Mouse (Mus musculus): ENCODE measurements around the gene Atp11a.

Gene Atp11a

GRCm38 (mm10) chr8:12822892-12823291 is 66.1 kb downstream of the Atp11a start:
- DNase-seq (ENCODE audit: low spot score): no peak

DNA sequence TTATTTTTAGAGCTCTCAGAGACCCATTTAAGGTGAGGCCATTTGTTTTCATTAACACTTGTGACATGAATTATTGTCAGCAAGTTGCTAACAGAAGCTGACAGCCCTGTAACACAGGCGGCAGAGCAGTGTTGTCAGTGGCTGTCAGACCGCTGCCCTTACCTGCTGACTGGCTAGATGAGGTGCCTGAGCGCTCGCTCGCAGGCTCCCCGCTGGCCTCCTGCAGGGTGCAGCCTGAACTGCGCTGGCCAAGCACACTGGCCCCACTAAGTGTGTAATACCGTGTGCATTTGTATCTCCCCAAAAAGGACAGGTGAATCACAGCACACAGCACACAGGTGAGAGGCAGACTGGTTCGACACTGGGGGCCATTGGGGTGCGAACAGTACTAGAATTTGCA is 67.7 kb downstream of the Atp11a start:
- no peak for DNase-seq (ENCODE audit: low spot score)

DNA sequence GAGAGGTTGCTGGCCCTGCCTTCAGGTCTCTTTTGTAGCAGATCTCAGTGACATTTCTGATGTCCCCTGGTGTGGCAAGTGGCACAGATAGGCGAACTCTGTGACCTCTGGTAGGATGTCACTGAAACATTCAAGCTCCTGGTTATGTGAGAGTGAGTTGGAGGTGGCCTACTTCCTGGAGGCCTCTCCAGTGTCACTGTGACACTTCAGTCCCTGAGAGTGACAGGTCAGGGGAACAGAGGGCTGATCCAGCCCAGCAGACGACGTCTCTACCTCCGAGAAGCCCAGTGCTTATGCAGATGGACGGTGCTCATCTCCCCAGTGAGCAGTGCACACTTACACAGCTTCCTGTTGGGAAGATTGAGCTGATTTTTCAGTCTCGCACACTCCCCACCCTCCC is 68.4 kb downstream of the Atp11a start:
- no peak for DNase-seq (ENCODE audit: low spot score)

DNA sequence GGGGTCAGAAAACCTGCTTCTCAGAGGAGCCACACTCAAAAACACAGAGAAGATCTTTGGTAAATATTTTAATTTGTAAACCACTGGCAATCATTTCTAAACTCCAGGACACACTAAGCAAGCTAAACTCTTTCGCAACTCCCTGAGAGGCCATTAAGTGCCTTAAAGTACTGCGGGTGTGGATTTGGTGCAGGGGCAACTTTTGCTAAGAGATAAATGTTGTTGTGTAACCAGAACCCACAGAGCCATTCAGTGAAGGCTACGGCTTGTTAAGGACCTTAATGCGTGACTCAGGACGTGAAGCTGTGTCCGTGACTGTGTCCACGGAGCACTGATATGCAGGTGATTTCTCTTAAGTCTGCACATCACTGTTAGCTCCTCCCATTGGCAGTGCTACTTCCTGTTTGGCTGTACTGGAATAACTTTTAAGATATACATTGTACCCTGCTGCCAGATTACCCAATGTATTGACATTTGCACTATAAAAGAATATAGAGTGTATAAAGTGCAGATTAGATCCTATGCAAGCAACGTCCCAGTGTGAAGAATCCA is 68.9 kb downstream of the Atp11a start:
- DNase-seq (ENCODE audit: low spot score): no peak

DNA sequence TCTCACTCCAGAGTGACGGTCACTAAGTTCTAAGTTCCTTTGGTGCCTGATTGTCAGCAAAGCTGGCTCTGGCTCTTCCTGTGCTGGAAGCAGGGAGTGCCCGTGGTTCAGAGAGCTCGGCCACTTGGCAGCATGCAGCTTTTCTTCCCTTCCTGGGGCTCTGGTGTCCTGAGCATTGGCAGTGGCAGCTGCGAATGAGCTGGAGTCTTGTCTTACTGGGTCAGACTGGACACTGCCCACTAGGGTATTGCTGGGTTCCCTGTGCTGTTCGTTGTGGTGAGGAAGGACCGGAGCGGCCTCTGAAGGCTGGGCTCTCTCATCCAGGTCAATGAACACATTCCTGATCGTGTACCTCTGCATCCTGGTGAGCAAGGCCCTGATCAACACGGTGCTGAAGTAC is 70.3 kb downstream of the Atp11a start:
- DNase-seq (ENCODE audit: low spot score): no peak

DNA sequence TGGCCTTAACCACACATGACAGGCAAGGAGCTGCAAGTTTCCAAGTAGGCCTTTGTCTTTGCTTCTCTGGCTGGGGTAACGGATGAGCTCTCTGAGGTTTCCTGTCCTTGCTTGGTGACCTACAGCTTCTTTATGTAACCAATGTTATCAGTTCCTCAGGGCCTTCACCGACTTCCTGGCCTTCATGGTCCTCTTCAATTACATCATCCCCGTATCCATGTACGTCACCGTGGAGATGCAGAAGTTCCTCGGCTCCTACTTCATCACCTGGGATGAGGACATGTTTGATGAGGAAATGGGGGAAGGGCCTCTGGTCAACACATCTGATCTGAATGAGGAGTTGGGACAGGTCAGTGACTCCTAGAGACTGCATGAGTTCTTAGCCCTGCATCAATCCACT is 71.5 kb downstream of the Atp11a start:
- DNase-seq (ENCODE audit: low spot score): no peak

- no peak for DNase-seq (ENCODE audit: low spot score)
These were observed 72.6 kb downstream of the Atp11a start for GRCm38 (mm10) chr8:12829381-12829780.

- DNase-seq (ENCODE audit: low spot score): no peak
These were observed 75.1 kb downstream of the Atp11a start for GRCm38 (mm10) chr8:12831659-12832589.

DNA sequence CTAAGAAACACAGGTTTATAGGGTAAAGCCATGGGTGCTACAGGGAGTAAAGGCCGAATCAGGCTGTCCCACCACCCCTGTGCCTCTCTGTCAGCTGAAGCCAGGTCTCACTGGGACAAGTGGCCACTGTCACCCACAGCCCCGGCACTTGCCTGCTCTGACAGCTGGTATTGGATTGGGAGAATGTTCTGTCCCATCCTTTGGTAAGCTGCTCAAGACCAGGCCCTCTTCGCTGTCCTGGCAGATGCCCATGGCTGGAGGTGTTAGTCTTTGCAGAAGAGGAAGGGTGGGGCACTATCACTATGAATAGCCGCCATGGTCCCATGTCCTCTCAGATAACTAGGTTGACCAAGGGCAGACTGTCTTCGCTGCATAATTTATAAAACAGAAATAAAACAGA is 76.8 kb downstream of the Atp11a start:
- no peak for DNase-seq (ENCODE audit: low spot score)

DNA sequence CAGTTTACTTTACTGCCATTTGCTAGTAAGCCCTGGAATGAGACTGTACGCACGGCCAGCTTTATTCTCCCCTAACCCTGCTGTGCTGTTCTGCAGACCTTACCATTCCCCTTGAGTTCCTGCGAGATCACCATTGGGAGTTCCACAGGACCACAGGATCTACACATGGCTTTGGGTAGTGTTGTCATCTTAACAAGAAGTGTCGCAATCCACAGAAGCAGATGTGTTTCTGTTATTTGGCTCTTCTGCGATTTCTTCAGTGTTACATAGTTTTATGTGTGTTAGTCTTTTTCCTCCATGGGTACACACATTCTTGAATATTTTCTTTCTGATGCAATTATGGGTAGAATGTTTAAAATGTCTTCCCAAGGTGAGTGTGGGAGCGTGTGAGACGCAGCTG is 84.0 kb downstream of the Atp11a start:
- DNase-seq (ENCODE audit: low spot score): no peak

- DNase-seq (ENCODE audit: low spot score): no peak
These were observed 85.7 kb downstream of the Atp11a start for GRCm38 (mm10) chr8:12842342-12842995.

DNA sequence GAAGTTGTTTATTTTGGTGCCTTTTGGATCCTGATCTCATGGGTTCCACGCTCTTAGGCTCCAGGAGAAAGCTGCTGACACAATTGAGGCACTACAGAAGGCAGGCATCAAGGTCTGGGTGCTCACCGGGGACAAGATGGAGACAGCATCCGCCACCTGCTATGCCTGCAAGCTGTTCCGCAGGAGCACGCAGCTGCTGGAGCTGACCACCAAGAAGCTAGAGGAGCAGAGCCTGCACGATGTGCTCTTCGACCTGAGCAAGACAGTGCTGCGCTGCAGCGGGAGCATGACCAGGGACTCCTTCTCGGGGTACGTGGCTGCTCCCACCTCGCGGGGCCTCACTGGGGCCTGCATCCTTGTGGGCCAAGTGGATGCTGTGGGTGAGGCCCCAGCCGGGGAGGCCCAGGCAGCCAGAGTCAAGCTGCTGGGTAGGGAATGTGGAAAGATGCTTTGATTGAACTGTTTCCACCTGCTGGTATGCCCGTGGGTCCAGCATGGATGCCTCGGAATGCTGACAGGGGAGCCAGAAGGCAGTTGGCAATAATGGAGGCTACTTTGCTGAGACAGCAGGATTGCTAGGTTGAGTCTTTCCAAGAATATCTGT is 87.6 kb downstream of the Atp11a start:
- no peak for DNase-seq (ENCODE audit: low spot score)

DNA sequence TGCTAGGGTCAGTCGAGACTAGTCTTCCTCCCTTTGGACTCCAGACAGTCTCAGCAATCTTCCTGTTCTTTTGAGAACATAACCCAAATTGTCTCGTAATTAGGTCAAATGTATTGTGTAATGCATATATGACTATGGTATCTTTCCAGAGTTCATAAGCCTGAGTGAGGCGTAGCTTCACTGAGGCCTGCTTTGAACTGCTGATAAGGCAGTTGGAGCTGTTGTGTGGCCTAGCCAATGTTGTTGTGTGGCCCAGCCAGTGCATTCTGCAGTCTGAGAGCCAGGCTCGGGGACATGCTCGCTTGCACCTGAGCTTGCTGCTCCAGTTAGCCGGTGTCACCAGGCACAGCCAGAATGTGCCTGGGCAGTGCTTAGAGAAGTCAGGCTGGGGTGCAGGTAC is 89.6 kb downstream of the Atp11a start:
- no peak for DNase-seq (ENCODE audit: low spot score)

DNA sequence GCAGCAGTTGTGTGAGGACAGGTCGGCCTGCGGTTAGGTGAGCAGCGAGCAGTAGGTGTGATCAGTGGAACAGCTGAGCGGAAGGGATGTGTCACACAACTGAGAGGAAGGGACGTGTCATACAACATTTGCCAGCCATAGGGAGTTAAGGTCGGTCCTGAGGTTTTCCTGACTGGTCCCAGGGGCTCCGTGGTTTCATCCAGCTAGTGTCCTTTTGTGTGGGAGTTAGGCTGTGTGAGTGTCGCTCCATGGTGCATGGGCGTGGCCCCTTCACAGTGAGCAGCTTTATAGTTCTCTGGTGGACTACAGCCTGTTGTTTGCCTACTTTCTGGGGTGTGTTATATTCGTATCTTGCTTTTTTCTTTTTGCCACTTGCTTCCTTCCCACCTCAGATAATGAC is 94.4 kb downstream of the Atp11a start:
- no peak for DNase-seq (ENCODE audit: low spot score)

GRCm38 (mm10) chr8:12856038-12856437 is 99.2 kb downstream of the Atp11a start:
- no peak for DNase-seq (ENCODE audit: low spot score)

- no peak for DNase-seq (ENCODE audit: low spot score)
These were observed 106.2 kb downstream of the Atp11a start for GRCm38 (mm10) chr8:12863061-12863460.

DNA sequence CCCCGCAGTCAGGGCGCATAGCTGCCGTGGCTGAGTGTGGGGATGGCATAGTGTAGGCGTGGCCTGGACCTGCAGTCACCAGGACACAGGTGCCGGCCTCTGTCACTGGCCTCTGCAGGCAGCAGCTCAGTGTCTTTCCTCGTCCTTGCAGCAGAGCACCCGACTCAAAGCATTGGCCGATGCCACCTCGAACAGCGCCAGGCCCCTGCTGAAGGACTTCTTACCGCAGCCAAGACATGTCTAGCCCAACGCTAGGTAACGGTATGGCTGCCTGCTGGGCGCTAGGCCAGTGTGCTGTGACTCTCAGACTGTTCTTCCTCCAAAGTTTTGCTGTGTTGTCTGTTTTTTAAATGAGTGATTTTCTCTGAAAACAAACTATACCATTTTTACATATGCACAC is 106.8 kb downstream of the Atp11a start:
- no peak for DNase-seq (ENCODE audit: low spot score)

GRCm38 (mm10) chr8:12865790-12866189 is 109.0 kb downstream of the Atp11a start:
- DNase-seq (ENCODE audit: low spot score): no peak

DNA sequence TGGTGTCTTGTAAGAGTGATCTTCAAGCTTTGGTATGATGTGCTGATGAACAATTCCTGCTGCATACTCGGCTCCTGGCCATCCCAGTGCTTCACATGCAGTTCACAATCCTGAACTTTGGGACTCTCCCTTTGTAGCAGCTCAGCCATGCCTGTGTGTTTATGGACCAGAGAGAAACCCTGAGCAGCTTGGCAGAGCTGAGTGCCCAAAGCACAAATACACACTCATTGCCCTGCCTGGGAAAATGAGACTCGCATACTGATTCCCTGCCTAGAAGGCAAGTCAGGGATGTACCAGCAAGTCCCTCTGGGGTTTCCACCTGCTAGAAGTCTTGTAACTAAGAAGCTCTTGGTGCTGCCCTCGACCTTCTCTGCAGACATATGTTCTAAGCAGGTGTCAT is 112.8 kb downstream of the Atp11a start:
- no peak for DNase-seq (ENCODE audit: low spot score)

DNA sequence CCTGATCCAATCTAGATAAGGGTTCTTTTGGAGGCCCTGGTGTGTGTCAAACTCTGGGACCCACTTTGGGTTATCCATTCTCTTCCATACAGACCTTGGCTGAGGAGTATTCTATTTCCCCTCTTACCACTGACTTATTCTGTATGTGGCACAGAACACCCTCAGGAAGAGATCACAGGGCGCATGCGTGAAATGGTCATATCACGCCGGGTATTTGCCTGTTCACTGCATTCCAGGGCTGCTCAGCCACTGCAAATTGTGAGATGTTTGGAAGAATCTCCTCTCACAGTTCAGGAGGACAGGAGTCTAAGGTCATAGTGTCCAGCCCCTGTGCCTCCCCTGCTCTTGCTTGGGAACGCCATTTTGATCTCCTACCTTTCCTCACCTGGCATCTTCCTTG is 113.8 kb downstream of the Atp11a start:
- no peak for DNase-seq (ENCODE audit: low spot score)

DNA sequence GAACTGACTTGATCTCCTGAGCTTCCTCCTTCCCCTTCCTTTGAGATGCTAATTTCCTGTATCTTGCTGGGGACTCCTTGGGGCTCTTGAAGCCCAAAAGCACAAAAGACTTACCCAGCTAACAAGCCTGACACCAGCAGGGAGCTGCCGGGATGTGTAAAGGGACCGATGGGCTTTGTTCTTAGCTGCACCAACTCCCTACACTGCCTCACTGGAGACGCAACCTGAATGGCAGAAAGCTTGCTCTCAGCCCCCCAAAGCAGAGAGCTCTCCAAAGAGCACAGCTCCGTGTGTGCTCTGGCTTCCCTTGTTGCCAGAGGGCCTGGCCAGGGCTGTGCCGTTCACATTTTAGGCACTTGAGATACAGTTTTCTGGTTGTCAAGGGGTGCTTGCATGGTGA is 114.6 kb downstream of the Atp11a start:
- no peak for DNase-seq (ENCODE audit: low spot score)

- no peak for DNase-seq (ENCODE audit: low spot score)
These were observed 116.2 kb downstream of the Atp11a start for GRCm38 (mm10) chr8:12872983-12873356.
